Mouse (Mus musculus) lung, adult 2 months (tissue): ENCODE measurements around the gene BC052040. TPM values are rescaled to one million over a fixed set of nuclear protein-coding genes. Genes with fewer than 3 reads are reported as not detected.

Experiments used
- DNase-seq: peaks from one replicate; pipeline ENCODE4 v3.0.0; 2022
- H3K4me1 ChIP-seq: fragments of 200-500 bp; 2 replicates; pipeline ENCODE4 v1.6.1; 2011; ENCODE audit warnings: low read length; ENCODE audit not compliant: control insufficient read depth, insufficient read depth
- H3K4me3 ChIP-seq: fragments of 200-500 bp; replicated peaks from 2 replicates; pipeline ENCODE3; 2011; ENCODE audit warnings: low read depth, mild to moderate bottlenecking, control low read depth, low read length; ENCODE audit errors: extremely low read depth
- CTCF ChIP-seq: fragments of 200-500 bp; IDR thresholded peaks from 2 replicates; pipeline ENCODE4 v1.5.1; 2011; ENCODE audit warnings: mild to moderate bottlenecking, low read length, control low read depth; ENCODE audit not compliant: insufficient read depth
- POLR2A ChIP-seq: fragments of 200-500 bp; IDR thresholded peaks from 2 replicates; pipeline ENCODE4 v1.6.1; 2011; ENCODE audit warnings: low read depth, mild to moderate bottlenecking, control low read depth, low read length, borderline replicate concordance; ENCODE audit errors: extremely low read depth
- WGBS: fragments of 180-500 bp; shearing (Covaris S2); methylation state at CpG from one replicate; pipeline ENCODE4 v1.1.7; 2018; 5-methylcytosine and 5-hydroxymethylcytosine counted together
- polyA plus RNA-seq: library from polyadenylated mRNA; depleted of rRNA; stranded (reverse); fragments of >200 nt; gene quantifications from 2 replicates; pipeline ENCODE4 v1.2.3, GENCODE M21; 2012

Gene BC052040
- polyA plus RNA-seq, 1 experiment: 1.8 TPM

DNA sequence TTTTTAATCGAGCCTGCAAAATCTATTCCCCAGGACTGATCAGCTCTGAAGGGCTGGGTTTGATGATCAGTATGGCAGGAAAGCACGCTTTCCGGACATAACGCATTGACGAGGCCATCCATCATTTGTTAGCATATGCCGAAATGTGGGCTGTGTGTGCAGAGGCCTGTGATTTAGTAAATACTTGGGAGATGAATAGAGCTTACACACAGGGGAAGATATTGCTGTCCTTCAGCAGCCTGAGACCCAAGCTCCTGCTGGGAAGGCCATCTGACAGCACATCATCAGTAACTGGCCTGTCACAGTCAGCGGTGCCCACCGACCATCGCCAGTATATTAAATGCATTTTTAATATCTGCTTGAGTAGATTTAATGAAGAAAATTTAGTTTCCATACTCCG lies 15.5 kb downstream of the BC052040 start:
- no peak for DNase-seq
- 77% methylated on average over 10 of the region's 10 CpGs for WGBS
- H3K4me1 ChIP-seq: peaks cover 3% of the 10 kb centered on the region
- H3K4me3 ChIP-seq: no peak overlapping the region
- no peak for TF ChIP-seq CTCF
- TF ChIP-seq POLR2A: no peak

DNA sequence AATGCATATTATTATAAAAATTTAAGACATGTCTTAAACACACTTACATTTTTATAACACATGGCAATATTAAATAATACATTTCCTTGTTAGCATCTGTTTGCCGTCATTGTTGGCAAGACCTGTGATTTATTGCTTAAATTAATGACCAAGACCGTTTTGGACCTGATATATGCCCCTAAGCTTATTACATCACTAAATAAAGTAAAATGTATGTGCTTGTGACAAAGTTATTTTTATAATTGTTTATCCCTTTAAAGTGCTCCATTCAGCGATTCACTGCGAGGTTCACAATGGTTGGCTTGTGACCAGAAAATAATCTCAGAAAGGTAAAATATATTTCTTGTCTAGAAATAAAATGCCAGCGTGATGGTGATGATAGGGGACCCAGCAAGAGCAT lies 16.8 kb downstream of the BC052040 start:
- Histone ChIP-seq H3K4me3 (no peak overlapping the region), H3K4me1 (no peaks in the 10 kb centered on the region)
- no peak for DNase-seq
- WGBS: 55% methylated on average over 5 of the region's 5 CpGs
- no peak for TF ChIP-seq CTCF
- TF ChIP-seq POLR2A: no peak

DNA sequence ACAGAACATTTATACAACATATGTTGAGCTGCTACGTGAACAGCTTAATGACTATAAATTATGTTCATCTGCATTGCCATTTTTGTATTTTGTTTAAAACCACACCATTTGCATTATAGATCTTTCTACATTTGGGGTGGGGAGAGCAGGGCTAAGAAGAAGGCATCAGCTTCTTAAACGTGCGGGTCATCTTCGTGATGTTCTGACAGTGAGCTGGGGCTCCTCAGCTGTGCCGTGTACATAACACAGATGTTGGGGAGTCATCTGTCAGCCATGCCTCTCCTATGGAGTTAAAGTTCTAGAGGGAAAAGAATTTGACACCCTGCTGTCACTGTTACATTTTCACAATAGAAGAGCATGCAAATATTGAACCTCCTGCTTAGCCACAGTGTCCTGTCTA lies 19.2 kb downstream of the BC052040 start:
- no peak for DNase-seq
- TF ChIP-seq CTCF: no peak
- no peak for TF ChIP-seq POLR2A
- H3K4me3 ChIP-seq: no peak overlapping the region
- WGBS: 77% methylated on average over 5 of the region's 5 CpGs
- H3K4me1 ChIP-seq: no peaks in the 10 kb centered on the region

DNA sequence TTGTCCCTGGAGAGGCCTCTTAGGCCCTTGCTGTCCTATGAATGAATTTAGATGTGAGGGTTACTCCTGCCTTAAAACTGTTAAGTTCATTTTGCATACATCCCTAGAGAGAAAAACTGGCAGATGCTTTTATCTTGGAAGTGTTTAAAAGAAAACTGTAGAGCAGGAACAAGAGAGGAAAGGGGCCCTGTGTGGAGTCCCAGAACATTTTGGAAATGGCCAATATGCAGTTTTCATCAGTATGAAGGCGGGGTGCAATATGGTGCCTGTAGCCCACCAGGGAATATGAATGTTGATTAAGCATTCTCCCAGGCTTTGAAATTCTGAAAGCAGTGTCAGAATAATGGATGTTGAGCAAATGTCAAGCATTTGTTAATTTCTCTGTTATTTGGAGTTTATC lies 19.8 kb downstream of the BC052040 start:
- no peak for TF ChIP-seq CTCF
- no peak for TF ChIP-seq POLR2A
- Histone ChIP-seq H3K4me1 (no peaks in the 10 kb centered on the region), H3K4me3 (no peak overlapping the region)
- no peak for DNase-seq
- 98% methylated on average over 1 of the region's 1 CpGs for WGBS

DNA sequence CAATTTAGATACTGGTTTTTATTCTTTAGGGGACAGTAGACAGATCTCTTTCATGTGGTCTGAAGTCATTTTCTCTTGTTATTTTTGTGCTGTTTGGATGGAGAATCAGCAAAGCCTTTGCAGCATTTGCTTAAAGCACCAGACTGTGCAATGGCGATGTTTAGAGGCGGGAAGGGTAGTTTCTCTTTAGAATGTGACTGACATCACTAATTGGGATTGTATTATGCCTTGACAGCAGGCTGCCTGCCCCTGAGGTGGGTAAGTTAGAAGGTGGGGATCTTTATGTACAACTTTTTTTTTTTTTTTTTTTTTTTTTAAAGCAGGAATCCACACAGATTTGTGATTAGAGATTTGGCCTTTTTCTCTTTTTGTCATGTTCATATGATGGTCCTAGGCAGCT lies 20.6 kb downstream of the BC052040 start:
- TF ChIP-seq POLR2A: no peak
- TF ChIP-seq CTCF: no peak
- WGBS: 89% methylated on average over 2 of the region's 2 CpGs
- no peak for DNase-seq
- H3K4me3 ChIP-seq: no peak overlapping the region
- H3K4me1 ChIP-seq: no peaks in the 10 kb centered on the region

DNA sequence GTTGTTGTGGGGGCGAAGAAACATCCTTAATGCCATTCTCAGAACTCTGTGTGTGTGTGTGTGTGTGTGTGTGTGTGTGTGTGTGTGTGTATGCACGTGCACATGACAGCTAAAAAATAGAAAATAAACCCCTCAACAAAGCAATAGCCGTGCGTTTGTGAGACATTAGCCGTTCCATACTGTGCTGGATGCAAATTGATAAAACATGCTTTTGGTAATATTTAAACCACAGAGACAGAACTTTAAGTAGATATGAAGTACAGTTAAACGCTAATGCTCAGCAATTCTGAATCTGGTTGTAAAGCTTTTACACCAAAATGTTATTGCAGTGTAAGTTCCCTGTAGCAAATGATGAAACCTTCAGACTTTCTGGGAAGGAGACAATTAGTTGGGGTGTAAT lies 22.6 kb downstream of the BC052040 start:
- H3K4me1 ChIP-seq: no peaks in the 10 kb centered on the region
- no peak for DNase-seq
- WGBS: 85% methylated on average over 6 of the region's 6 CpGs
- H3K4me3 ChIP-seq: no peak overlapping the region
- no peak for TF ChIP-seq POLR2A
- no peak for TF ChIP-seq CTCF

DNA sequence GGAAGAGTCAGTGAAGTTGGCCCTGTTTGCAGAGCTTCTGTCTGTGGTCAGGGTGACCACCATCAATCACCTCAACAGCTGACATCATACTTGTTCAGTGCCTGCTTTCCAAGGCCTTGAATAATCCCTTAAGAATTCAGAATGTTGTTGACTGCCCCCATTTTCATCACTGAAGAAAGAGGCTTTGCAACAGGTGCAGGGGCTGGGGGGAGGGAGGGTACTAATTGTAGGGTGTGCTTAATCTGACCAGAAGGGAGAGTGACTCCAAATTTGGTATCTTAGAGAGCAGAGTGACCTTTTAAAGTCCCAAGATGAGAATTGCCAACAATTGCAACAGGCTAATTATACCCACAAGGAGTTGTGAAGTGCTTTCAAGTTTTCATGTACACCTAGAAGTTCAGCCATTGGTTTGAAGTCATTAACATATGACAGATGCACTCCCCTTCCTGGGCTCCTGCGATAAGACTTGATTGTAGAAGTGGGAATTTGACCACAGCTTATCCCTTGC lies 24.4 kb downstream of the BC052040 start:
- Histone ChIP-seq H3K4me3 (no peak overlapping the region), H3K4me1 (no peaks in the 10 kb centered on the region)
- DNase-seq: no peak
- TF ChIP-seq POLR2A (no peak), CTCF (no peak)
- 59% methylated on average over 1 of the region's 1 CpGs for WGBS

DNA sequence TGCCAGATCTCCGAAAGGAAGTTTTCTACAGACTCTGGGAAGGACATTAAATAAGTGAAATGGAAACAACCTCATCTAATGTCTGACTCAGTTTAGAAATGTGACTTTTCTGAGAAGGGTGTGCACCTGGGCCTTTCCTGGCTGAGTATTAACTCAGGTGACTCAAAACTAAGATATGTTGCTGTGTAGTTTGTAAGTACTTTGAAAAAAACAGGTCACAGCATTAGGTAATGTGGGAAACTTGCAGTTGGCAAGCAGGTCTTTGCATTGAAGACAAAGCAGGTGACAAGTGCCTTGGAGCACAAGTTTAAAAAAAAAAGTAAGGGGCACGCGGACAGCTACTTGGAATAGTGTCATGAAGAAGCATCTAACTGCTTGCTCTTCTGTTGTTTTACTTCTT lies 27.5 kb downstream of the BC052040 start:
- Histone ChIP-seq H3K4me1 (no peaks in the 10 kb centered on the region), H3K4me3 (no peak overlapping the region)
- TF ChIP-seq POLR2A (no peak), CTCF (no peak)
- 80% methylated on average over 3 of the region's 3 CpGs for WGBS
- no peak for DNase-seq

DNA sequence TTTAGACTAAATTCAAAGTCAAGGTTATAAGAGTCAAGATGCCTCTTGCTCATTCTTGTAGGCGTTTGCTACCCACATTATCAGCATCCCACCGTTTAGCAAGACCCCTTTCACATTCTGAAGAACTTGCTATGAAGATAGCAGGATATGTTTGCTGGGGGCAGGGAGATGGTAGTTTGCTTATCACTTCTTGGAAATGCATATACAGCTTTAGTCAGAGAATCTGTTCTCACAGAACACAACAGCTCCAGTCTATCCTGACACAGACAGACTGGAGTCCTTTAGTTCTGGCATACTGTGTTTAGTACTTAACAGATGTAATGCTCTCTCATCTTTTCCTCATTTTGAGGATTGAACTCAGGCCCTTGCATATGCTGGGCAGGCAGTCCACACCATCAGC lies 28.6 kb downstream of the BC052040 start:
- 81% methylated on average over 2 of the region's 2 CpGs for WGBS
- TF ChIP-seq CTCF: no peak
- no peak for TF ChIP-seq POLR2A
- no peak for DNase-seq
- Histone ChIP-seq H3K4me3 (no peak overlapping the region), H3K4me1 (no peaks in the 10 kb centered on the region)

DNA sequence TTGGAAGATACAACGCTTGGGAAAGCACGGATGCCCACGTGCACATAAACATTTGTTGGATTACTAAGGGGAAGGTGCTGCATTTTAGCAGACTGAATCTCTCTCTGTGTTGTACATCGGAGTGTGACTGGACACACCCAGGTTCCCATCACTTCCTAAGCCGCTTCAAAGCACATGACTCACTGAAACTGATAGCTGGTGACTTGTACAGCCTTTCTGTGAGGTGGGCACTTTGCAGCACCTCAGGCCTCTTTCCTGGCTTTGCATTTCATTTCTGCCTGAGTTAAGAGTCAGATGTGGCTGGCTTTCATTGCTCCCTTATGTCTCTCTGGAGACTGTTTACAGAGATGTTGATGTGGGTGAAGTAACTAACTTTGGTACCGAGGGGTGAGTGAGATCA lies 29.0 kb downstream of the BC052040 start:
- WGBS: 91% methylated on average over 6 of the region's 6 CpGs

More for the DNA sequence above, 29.0 kb downstream of the BC052040 start:
- Histone ChIP-seq H3K4me1 (no peaks in the 10 kb centered on the region), H3K4me3 (no peak overlapping the region)
- no peak for DNase-seq
- TF ChIP-seq POLR2A (no peak), CTCF (no peak)
